Mouse (Mus musculus): ENCODE results near the gene Coro6.

DNA sequence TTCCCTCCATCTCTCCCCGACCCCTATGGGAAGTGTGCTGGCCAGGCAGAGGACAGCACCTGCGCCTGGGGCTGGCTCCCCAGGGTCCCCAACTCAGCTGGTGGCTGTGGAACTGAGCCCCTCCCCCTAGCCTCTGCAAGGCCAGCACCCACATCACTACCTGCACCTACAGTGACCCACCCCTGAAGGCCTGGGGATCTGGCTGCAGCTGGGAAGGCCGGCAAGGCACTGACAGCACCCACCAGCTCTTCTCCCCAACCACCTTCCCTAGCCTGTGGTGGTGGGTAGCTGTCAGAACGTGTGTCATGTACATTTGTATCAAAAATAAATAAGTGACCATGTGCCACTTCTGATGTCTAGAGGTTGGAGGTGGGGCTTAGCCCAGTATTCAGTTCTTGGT lies 45.2 kb downstream of the Coro6 start:
- TF ChIP-seq CTCF (IDR thresholded peaks at IDR 0.05; ENCODE audit: extremely low read depth, insufficient read length, insufficient replicate concordance, low read depth, low read length) (no peak), POLR2A (IDR thresholded peaks at IDR 0.05; ENCODE audit: low read depth, low read length) (no peak)

Measured in small intestine, adult 2 months (tissue).